Mouse (Mus musculus): ENCODE measurements around the gene Cdc42ep1.

DNA sequence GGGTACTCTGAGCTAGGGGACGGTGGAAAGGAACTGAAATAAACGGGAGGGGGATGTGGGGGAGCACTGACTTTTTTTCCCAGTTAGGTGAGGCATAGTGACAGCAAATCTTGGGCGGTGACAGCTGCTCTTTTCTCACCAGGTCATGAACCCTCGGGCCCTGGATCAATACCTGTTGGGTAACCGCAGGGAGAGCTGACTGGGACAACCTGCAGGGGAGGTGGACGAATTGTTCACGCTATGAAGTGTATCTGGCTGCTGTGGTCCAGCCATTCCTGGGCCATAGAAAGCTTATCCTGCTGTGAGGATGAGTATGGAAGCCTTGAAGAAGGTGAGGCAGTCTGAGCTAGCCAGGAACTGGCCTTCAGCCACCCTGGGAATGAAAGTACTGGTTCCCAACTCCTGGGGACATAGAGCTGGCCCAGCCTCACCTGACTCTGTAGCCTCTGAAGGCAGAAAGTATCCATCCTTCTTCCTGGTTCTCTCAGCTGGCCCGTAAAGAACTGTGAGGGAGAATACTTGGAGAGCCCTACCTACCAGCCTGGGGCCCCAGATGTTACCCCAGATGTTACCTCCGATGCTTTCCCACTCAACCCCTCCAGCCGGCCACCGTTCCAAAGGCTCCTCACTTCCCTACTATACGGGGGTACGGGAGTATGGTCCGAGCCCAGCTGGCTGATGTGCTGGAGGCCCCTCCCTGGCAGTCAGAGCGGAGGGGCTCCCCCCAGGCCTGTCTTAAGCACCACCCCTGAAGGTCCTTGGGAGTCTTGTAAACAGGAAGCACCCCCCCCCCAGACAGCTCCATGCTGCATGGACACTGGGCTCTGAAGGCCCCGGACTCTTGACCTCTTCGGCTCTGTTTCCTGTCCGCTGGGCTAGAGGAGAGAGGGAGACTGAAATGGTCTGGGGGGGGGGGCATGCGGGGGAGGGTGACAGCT is 10.4 kb upstream of the Cdc42ep1 start:
- TF ChIP-seq CTCF (IDR thresholded peaks at IDR 0.05; ENCODE audit: low read depth, low read length) (0 out of 2 replicates have a peak, but pooled peaks have one; percentile 0), POLR2A (IDR thresholded peaks at IDR 0.05; ENCODE audit: extremely low read depth, insufficient read depth, low read length) (no peak)
